Mouse (Mus musculus): ENCODE measurements at regions not wholly inside any gene's neighbourhood (a gene's known extent, or its start where the extent isn't known, plus 50 kb on each side); places are given as distances from the start of the nearest gene placed in this dataset.

DNA sequence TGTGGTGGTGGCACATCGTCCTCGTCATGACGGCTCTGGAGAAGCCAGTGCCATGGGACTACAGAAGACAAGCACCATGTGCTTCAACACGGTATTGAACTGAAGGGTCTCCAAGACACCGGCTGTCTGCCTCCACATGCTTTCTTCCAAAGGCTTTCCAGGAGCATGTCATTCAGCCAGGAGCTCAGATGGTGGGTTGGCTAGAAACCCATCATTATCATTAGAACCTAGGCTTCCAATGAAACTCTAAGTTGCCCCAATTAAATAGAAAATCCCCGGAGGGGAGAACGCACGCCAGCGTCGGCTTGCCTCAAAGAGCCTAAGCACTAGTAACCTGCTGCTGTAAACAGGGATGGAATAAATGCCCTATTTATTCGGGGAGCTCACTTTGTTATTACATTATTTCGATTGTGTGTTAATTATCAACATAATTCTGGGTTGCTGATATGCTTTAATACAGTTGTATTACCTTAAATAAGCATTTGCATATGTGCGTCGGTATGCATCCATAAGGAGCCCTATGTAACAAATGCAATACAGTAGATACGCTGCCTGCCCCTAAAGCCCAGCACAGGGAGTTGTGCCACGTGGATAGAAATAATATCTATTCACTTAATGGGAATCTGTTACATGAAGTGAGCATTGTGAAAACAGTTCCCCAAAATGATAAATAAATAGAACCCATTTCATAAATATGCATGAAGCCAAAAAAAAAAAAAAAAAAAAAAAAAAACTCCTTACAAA, 103.3 kb upstream of the Krtap11-1 start:
- TF ChIP-seq POLR2A (IDR thresholded peaks at IDR 0.05; ENCODE audit: borderline replicate concordance, extremely low read depth, insufficient read depth, insufficient read length, poor library complexity, severe bottlenecking) = no peak
- TF ChIP-seq CTCF (IDR thresholded peaks at IDR 0.05; ENCODE audit: borderline replicate concordance, extremely low read depth, insufficient read depth, insufficient read length) = no peak
